Mouse (Mus musculus): ENCODE data around the gene Robo1. TPM values are rescaled to one million over a fixed set of nuclear protein-coding genes. Genes with fewer than 3 reads are reported as not detected.

Robo1 gene
- polyA plus RNA-seq, 1 experiment: 0.72 TPM

- TF ChIP-seq POLR2A (IDR thresholded peaks at IDR 0.05; ENCODE audit: borderline replicate concordance, low read depth, low read length) (no peak), CTCF (IDR thresholded peaks at IDR 0.05; ENCODE audit: low read depth, low read length) (no peak)
- H3K4me1 ChIP-seq (ENCODE audit: control insufficient read depth, insufficient read depth, low read length): no peaks in the 10 kb centered on the region
- H3K4me3 ChIP-seq (ENCODE audit: insufficient read depth, low read length): no peak overlapping the region
- no peak overlapping the region for H3K27ac ChIP-seq (ENCODE audit: insufficient read depth, low read depth, low read length)
These were observed 461.2 kb downstream of the Robo1 start for GRCm38 (mm10) chr16:72769214-72769834.

GRCm38 (mm10) chr16:72772348-72772747 is 464.2 kb downstream of the Robo1 start:
- TF ChIP-seq POLR2A (IDR thresholded peaks at IDR 0.05; ENCODE audit: borderline replicate concordance, low read depth, low read length): no peak
- TF ChIP-seq CTCF (IDR thresholded peaks at IDR 0.05; ENCODE audit: low read depth, low read length): no peak
- H3K4me1 ChIP-seq (ENCODE audit: control insufficient read depth, insufficient read depth, low read length): no peaks in the 10 kb centered on the region
- H3K27ac ChIP-seq (ENCODE audit: insufficient read depth, low read depth, low read length): no peak overlapping the region

GRCm38 (mm10) chr16:72773034-72773433 is 464.9 kb downstream of the Robo1 start:
- no peak overlapping the region for H3K27ac ChIP-seq (ENCODE audit: insufficient read depth, low read depth, low read length)
- H3K4me3 ChIP-seq (ENCODE audit: insufficient read depth, low read length): no peak overlapping the region
- no peaks in the 10 kb centered on the region for H3K4me1 ChIP-seq (ENCODE audit: control insufficient read depth, insufficient read depth, low read length)
- no peak for TF ChIP-seq POLR2A (IDR thresholded peaks at IDR 0.05; ENCODE audit: borderline replicate concordance, low read depth, low read length)
- TF ChIP-seq CTCF (IDR thresholded peaks at IDR 0.05; ENCODE audit: low read depth, low read length): no peak

More at GRCm38 (mm10) chr16:72772348-72772747, 464.2 kb downstream of the Robo1 start:
- H3K4me3 ChIP-seq (ENCODE audit: insufficient read depth, low read length): no peak overlapping the region

- no peak for TF ChIP-seq POLR2A (IDR thresholded peaks at IDR 0.05; ENCODE audit: borderline replicate concordance, low read depth, low read length)
- no peak for TF ChIP-seq CTCF (IDR thresholded peaks at IDR 0.05; ENCODE audit: low read depth, low read length)
These were observed 470.4 kb downstream of the Robo1 start for GRCm38 (mm10) chr16:72778520-72778919.

GRCm38 (mm10) chr16:72782171-72782570 is 474.1 kb downstream of the Robo1 start:
- TF ChIP-seq POLR2A (IDR thresholded peaks at IDR 0.05; ENCODE audit: borderline replicate concordance, low read depth, low read length) (no peak), CTCF (IDR thresholded peaks at IDR 0.05; ENCODE audit: low read depth, low read length) (no peak)
- Histone ChIP-seq H3K4me3 (ENCODE audit: insufficient read depth, low read length) (no peak overlapping the region), H3K27ac (ENCODE audit: insufficient read depth, low read depth, low read length) (no peak overlapping the region), H3K4me1 (ENCODE audit: control insufficient read depth, insufficient read depth, low read length) (no peaks in the 10 kb centered on the region)

More at GRCm38 (mm10) chr16:72778520-72778919, 470.4 kb downstream of the Robo1 start:
- no peak overlapping the region for H3K27ac ChIP-seq (ENCODE audit: insufficient read depth, low read depth, low read length)
- no peak overlapping the region for H3K4me3 ChIP-seq (ENCODE audit: insufficient read depth, low read length)
- no peaks in the 10 kb centered on the region for H3K4me1 ChIP-seq (ENCODE audit: control insufficient read depth, insufficient read depth, low read length)

- TF ChIP-seq CTCF (IDR thresholded peaks at IDR 0.05; ENCODE audit: low read depth, low read length) (no peak), POLR2A (IDR thresholded peaks at IDR 0.05; ENCODE audit: borderline replicate concordance, low read depth, low read length) (no peak)
- Histone ChIP-seq H3K4me3 (ENCODE audit: insufficient read depth, low read length) (no peak overlapping the region), H3K27ac (ENCODE audit: insufficient read depth, low read depth, low read length) (no peak overlapping the region), H3K4me1 (ENCODE audit: control insufficient read depth, insufficient read depth, low read length) (no peaks in the 10 kb centered on the region)
These were observed 478.0 kb downstream of the Robo1 start for GRCm38 (mm10) chr16:72786079-72786478.

GRCm38 (mm10) chr16:72786636-72787035 is 478.5 kb downstream of the Robo1 start:
- no peak overlapping the region for H3K4me3 ChIP-seq (ENCODE audit: insufficient read depth, low read length)
- H3K4me1 ChIP-seq (ENCODE audit: control insufficient read depth, insufficient read depth, low read length): no peaks in the 10 kb centered on the region
- H3K27ac ChIP-seq (ENCODE audit: insufficient read depth, low read depth, low read length): no peak overlapping the region
- TF ChIP-seq POLR2A (IDR thresholded peaks at IDR 0.05; ENCODE audit: borderline replicate concordance, low read depth, low read length) (no peak), CTCF (IDR thresholded peaks at IDR 0.05; ENCODE audit: low read depth, low read length) (no peak)

GRCm38 (mm10) chr16:72788017-72788416 is 479.9 kb downstream of the Robo1 start:
- H3K4me3 ChIP-seq (ENCODE audit: insufficient read depth, low read length): no peak overlapping the region
- no peak for TF ChIP-seq CTCF (IDR thresholded peaks at IDR 0.05; ENCODE audit: low read depth, low read length)
- TF ChIP-seq POLR2A (IDR thresholded peaks at IDR 0.05; ENCODE audit: borderline replicate concordance, low read depth, low read length): no peak

GRCm38 (mm10) chr16:72791181-72791705 is 483.1 kb downstream of the Robo1 start:
- TF ChIP-seq POLR2A (IDR thresholded peaks at IDR 0.05; ENCODE audit: borderline replicate concordance, low read depth, low read length) (no peak), CTCF (IDR thresholded peaks at IDR 0.05; ENCODE audit: low read depth, low read length) (no peak)
- H3K4me3 ChIP-seq (ENCODE audit: insufficient read depth, low read length): no peak overlapping the region
- H3K27ac ChIP-seq (ENCODE audit: insufficient read depth, low read depth, low read length): no peak overlapping the region
- no peaks in the 10 kb centered on the region for H3K4me1 ChIP-seq (ENCODE audit: control insufficient read depth, insufficient read depth, low read length)

More at GRCm38 (mm10) chr16:72788017-72788416, 479.9 kb downstream of the Robo1 start:
- Histone ChIP-seq H3K27ac (ENCODE audit: insufficient read depth, low read depth, low read length) (no peak overlapping the region), H3K4me1 (ENCODE audit: control insufficient read depth, insufficient read depth, low read length) (no peaks in the 10 kb centered on the region)

- H3K4me3 ChIP-seq (ENCODE audit: insufficient read depth, low read length): no peak overlapping the region
- H3K27ac ChIP-seq (ENCODE audit: insufficient read depth, low read depth, low read length): no peak overlapping the region
- TF ChIP-seq POLR2A (IDR thresholded peaks at IDR 0.05; ENCODE audit: borderline replicate concordance, low read depth, low read length) (no peak), CTCF (IDR thresholded peaks at IDR 0.05; ENCODE audit: low read depth, low read length) (no peak)
- H3K4me1 ChIP-seq (ENCODE audit: control insufficient read depth, insufficient read depth, low read length): no peaks in the 10 kb centered on the region
These were observed 486.7 kb downstream of the Robo1 start for GRCm38 (mm10) chr16:72794692-72795378.
